Mouse (Mus musculus) small intestine, adult 2 months (tissue): ENCODE measurements around the gene Ccdc171.
"Not testable (repeated sequence)": the region's sequence is repeated elsewhere in the genome, so short reads cannot be mapped to it uniquely, and the experiment has no call there.

Source experiments
- CTCF ChIP-seq: fragments of 200-500 bp; IDR thresholded peaks from 2 replicates; pipeline ENCODE4 v1.5.1; 2012; ENCODE audit warnings: low read depth, mild to moderate bottlenecking, control low read depth, inconsistent platforms, low read length, moderate library complexity, mixed read lengths; ENCODE audit not compliant: insufficient replicate concordance, insufficient read length; ENCODE audit errors: extremely low read depth
- POLR2A ChIP-seq: fragments of 200-500 bp; IDR thresholded peaks from 2 replicates; pipeline ENCODE4 v1.6.1; 2012; ENCODE audit warnings: low read depth, mild to moderate bottlenecking, control low read depth, inconsistent platforms, low read length, moderate library complexity

GRCm38 (mm10) chr4:83623021-83623711 is 97.8 kb downstream of the Ccdc171 start:
- TF ChIP-seq CTCF, POLR2A: not testable (repeated sequence)
